Mouse (Mus musculus): ENCODE measurements around the gene Mtx1.
"Not testable (repeated sequence)": the region's sequence is repeated elsewhere in the genome, so short reads cannot be mapped to it uniquely, and the experiment has no call there.

Gene Mtx1

GRCm38 (mm10) chr3:89242331-89242895, 15.5 kb upstream of the Mtx1 start:
- peak; percentile 63 to 72 for DNase-seq (ENCODE audit: low spot score in 2 of 2)

- no peak for DNase-seq (ENCODE audit: low spot score in 2 of 2)
These were observed 11.6 kb upstream of the Mtx1 start for GRCm38 (mm10) chr3:89238494-89238893.

- no peak for DNase-seq (ENCODE audit: low spot score in 2 of 2)
These were observed 10.8 kb upstream of the Mtx1 start for GRCm38 (mm10) chr3:89237682-89238081.

- DNase-seq (ENCODE audit: low spot score in 2 of 2), result no peak
These were observed 9.6 kb upstream of the Mtx1 start for GRCm38 (mm10) chr3:89236516-89236915.

GRCm38 (mm10) chr3:89233562-89234110, 6.7 kb upstream of the Mtx1 start:
- DNase-seq (ENCODE audit: low spot score in 2 of 2), result no peak

GRCm38 (mm10) chr3:89232614-89233013, 5.7 kb upstream of the Mtx1 start:
- DNase-seq (ENCODE audit: low spot score in 2 of 2), result no peak

GRCm38 (mm10) chr3:89231772-89232275, 4.9 kb upstream of the Mtx1 start:
- DNase-seq (ENCODE audit: low spot score in 2 of 2), result no peak

- DNase-seq (ENCODE audit: low spot score in 2 of 2), result no peak
These were observed 4.5 kb upstream of the Mtx1 start for GRCm38 (mm10) chr3:89231345-89231744.

GRCm38 (mm10) chr3:89230561-89230960, 3.7 kb upstream of the Mtx1 start:
- no peak for DNase-seq (ENCODE audit: low spot score in 2 of 2)

GRCm38 (mm10) chr3:89229276-89229675, 2.4 kb upstream of the Mtx1 start:
- no peak for DNase-seq (ENCODE audit: low spot score in 2 of 2)

- no peak for DNase-seq (ENCODE audit: low spot score in 2 of 2)
These were observed 1.9 kb upstream of the Mtx1 start, which contains the start of gene Muc1 for GRCm38 (mm10) chr3:89228836-89229235. Gene Muc1, plus strand, starts transcription at chr3:89229057.

GRCm38 (mm10) chr3:89228180-89228549, 1.3 kb upstream of the Mtx1 start:
- DNase-seq (ENCODE audit: low spot score in 2 of 2), result peak; percentile 88 to 89

- DNase-seq (ENCODE audit: low spot score in 2 of 2), result peak; percentile 92 to 96
These were observed 655 bp upstream of the Mtx1 start for GRCm38 (mm10) chr3:89227307-89228179.

GRCm38 (mm10) chr3:89226361-89226760, 527 bp downstream of the Mtx1 start:
- DNase-seq (ENCODE audit: low spot score in 2 of 2), result no peak

GRCm38 (mm10) chr3:89225918-89226317, 970 bp downstream of the Mtx1 start:
- DNase-seq (ENCODE audit: low spot score in 2 of 2), result no peak

- DNase-seq (ENCODE audit: low spot score in 2 of 2), result no peak
These were observed 1.5 kb downstream of the Mtx1 start for GRCm38 (mm10) chr3:89225321-89225815.

GRCm38 (mm10) chr3:89224796-89225195, 2.1 kb downstream of the Mtx1 start:
- no peak for DNase-seq (ENCODE audit: low spot score in 2 of 2)

GRCm38 (mm10) chr3:89221167-89221566, 5.7 kb downstream of the Mtx1 start:
- DNase-seq (ENCODE audit: low spot score in 2 of 2), result no peak

- DNase-seq (ENCODE audit: low spot score in 2 of 2), result no peak
These were observed 7.3 kb downstream of the Mtx1 start for GRCm38 (mm10) chr3:89219546-89219945.

GRCm38 (mm10) chr3:89218271-89218670, 8.6 kb downstream of the Mtx1 start:
- DNase-seq (ENCODE audit: low spot score in 2 of 2), result no peak

- DNase-seq (ENCODE audit: low spot score in 2 of 2), result not testable (repeated sequence)
These were observed 10.5 kb downstream of the Mtx1 start for GRCm38 (mm10) chr3:89216407-89216806.

- DNase-seq (ENCODE audit: low spot score in 2 of 2), result peak; percentile 88 to 96
These were observed 11.0 kb downstream of the Mtx1 start for GRCm38 (mm10) chr3:89215853-89216252.
